Mouse (Mus musculus) liver, embryonic 13.5 days (tissue): ENCODE data around the gene Bcdin3d. TPM values are rescaled to one million over a fixed set of nuclear protein-coding genes. Genes with fewer than 3 reads are reported as not detected.

Experiments used
- ATAC-seq: fragments of 200-750 bp; cut with Nextera tagmentation; 2 replicates; pipeline ENCODE4 v1.8.0; 2017; ENCODE audit warnings: low read depth, mild to moderate bottlenecking, moderate number of reproducible peaks, moderate library complexity
- DNase-seq: peaks from one replicate; pipeline ENCODE4 v3.0.0; 2022
- H3K27ac ChIP-seq: fragments of 300-500 bp; sonication (generic); 2 replicates; pipeline ENCODE4 v1.5.1; 2015; ENCODE audit warnings: moderate library complexity, mild to moderate bottlenecking, inconsistent platforms
- H3K27me3 ChIP-seq: fragments of 300-500 bp; sonication (generic); 2 replicates; pipeline ENCODE4 v1.6.1; 2015; ENCODE audit warnings: mild to moderate bottlenecking, inconsistent platforms
- H3K36me3 ChIP-seq: fragments of 300-500 bp; sonication (generic); 2 replicates; pipeline ENCODE4 v1.6.1; 2015; ENCODE audit warnings: mild to moderate bottlenecking, inconsistent platforms
- H3K4me1 ChIP-seq: fragments of 300-500 bp; sonication (generic); replicated peaks from 2 replicates; pipeline ENCODE4 v1.6.1; 2015; ENCODE audit warnings: inconsistent platforms
- H3K4me2 ChIP-seq: fragments of 300-500 bp; sonication (generic); 2 replicates; pipeline ENCODE4 v1.6.1; 2015; ENCODE audit warnings: inconsistent platforms, mild to moderate bottlenecking, moderate library complexity
- H3K4me3 ChIP-seq: fragments of 300-500 bp; sonication (generic); replicated peaks from 2 replicates; pipeline ENCODE4 v1.5.1; 2015; ENCODE audit warnings: mild to moderate bottlenecking, inconsistent platforms
- H3K9ac ChIP-seq: fragments of 300-500 bp; sonication (generic); 2 replicates; pipeline ENCODE4 v1.6.1; 2015; ENCODE audit warnings: mild to moderate bottlenecking, inconsistent platforms
- H3K9me3 ChIP-seq: fragments of 300-500 bp; sonication (generic); replicated peaks from 2 replicates; pipeline ENCODE4 v1.6.1; 2016; ENCODE audit warnings: inconsistent platforms
- WGBS: fragments of 180-500 bp; shearing (Covaris S2); methylation state at CpG from one replicate; pipeline ENCODE4 v1.1.7; 2015; ENCODE audit not compliant: insufficient replicate concordance; 5-methylcytosine and 5-hydroxymethylcytosine counted together
- polyA plus RNA-seq: library from polyadenylated mRNA; unstranded; fragments of >200 nt; fragmentation: Nextera tagmentation; extraction: Ambion mirVana; gene quantifications from 2 replicates; pipeline ENCODE4 v1.2.1, GENCODE M21; 2015

The Bcdin3d gene
- polyA plus RNA-seq, 1 experiment from 2014 or later, result 7.4 TPM

DNA sequence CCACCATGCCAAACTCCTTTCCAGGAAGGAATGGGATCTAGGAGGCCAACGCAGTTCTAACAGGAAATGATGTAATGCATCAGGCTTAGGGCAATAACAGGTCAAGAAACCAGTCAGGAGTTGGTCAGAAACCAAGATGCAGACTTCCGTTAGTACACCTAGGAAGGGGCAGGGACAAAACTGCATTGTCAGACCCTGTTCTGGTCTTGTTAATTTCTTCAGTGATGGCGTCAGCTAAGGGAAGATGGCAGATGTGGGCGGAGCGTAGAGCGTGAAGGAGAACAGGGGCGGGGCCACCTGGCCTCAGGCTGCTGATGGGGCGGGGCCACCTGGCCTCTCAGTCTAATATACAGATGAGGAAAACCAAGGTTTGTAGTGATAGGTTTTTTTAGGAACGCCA, 53.4 kb downstream of the Bcdin3d start:
- 36% methylated on average over 9 of the region's 9 CpGs for WGBS
- H3K4me1 ChIP-seq, result peaks cover 27% of the 10 kb centered on the region
- H3K27ac ChIP-seq, result peak overlapping the region; percentile 21; the same call in 1 of the 2 replicates
- H3K9me3 ChIP-seq, result no peaks in the 10 kb centered on the region
- H3K27me3 ChIP-seq, result no peaks in the 10 kb centered on the region
- peaks cover 3% of the 10 kb centered on the region; the same call in 1 of the 2 replicates for H3K36me3 ChIP-seq
- peak; percentile 31 for DNase-seq
- no peak overlapping the region for H3K9ac ChIP-seq
- ATAC-seq, result no peak
- 0 out of 2 replicates have a peak overlapping the region, but pooled peaks have one; percentile 8 for H3K4me3 ChIP-seq
- H3K4me2 ChIP-seq, result peak overlapping the region; percentile 52

DNA sequence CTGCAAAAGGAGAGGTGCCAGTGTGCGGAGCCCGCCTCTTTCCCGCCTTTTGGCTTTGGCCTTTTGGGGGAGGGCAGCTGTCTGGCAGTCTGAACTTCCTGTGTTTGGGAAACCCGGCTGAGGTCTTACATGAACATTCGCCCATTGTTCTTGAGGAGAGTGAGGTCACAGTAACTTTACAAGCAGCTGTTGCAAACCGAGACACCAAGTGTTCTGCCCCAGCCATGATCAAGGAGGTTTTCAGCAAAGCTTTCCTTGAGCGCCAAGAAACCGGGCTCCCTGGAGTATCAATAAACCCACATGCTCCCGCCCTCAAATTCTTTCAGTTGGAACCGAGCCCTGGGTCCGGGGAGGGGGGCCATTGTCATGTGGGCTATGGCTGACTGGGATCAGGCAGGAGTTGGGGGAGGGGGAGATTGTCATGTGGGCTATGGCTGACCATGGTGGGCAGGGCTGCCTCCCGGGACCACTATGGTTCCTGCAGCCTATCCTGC, 54.0 kb downstream of the Bcdin3d start:
- Histone ChIP-seq H3K27me3 (no peaks in the 10 kb centered on the region), H3K27ac (peak overlapping the region; percentile 21; the same call in 1 of the 2 replicates), H3K4me2 (peak overlapping the region; percentile 52), H3K36me3 (no peaks in the 10 kb centered on the region; the same call in 1 of the 2 replicates), H3K9me3 (no peaks in the 10 kb centered on the region), H3K4me1 (peaks cover 31% of the 10 kb centered on the region), H3K9ac (no peak overlapping the region), H3K4me3 (0 out of 2 replicates have a peak overlapping the region, but pooled peaks have one; percentile 8)
- DNase-seq (no peak), ATAC-seq (no peak)
- 19% methylated on average over 12 of the region's 12 CpGs for WGBS

DNA sequence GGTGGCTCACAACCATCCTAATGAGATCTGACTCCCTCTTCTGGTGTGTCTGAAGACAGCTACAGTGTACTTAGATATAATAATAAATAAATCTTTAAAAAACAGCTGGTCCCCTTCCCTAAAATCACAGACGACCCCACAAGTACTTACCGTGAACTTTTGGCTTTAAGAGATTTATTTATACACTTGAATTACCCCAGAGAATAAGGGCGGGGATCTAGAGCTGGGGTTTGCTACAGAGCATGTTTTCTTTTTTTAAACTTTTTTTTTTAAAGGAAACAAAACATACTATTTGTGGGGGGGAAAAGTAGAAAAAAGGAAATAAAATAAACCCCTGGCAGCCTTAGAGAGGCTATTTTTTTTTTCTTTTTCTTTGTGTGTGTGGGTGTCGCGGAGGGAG, 54.4 kb downstream of the Bcdin3d start:
- H3K9me3 ChIP-seq, result no peaks in the 10 kb centered on the region
- WGBS, result 37% methylated on average over 5 of the region's 5 CpGs
- H3K4me1 ChIP-seq, result peaks cover 31% of the 10 kb centered on the region
- H3K4me3 ChIP-seq, result no peak overlapping the region
- ATAC-seq, result no peak
- peak overlapping the region; percentile 52 for H3K4me2 ChIP-seq
- no peaks in the 10 kb centered on the region; the same call in 1 of the 2 replicates for H3K36me3 ChIP-seq
- DNase-seq, result no peak
- no peak overlapping the region for H3K9ac ChIP-seq
- no peak overlapping the region for H3K27ac ChIP-seq
- no peaks in the 10 kb centered on the region for H3K27me3 ChIP-seq

Other genes starting within 250 kb of the Bcdin3d start
- gene Kcnh3, start 249.9 kb downstream of the Bcdin3d start, polyA plus RNA-seq, result 0.05 and 0.06 TPM in 2 replicates
- 59.0 and 59.2 TPM in 2 replicates for gene Mcrs1, start 222.8 kb downstream of the Bcdin3d start, polyA plus RNA-seq
- 8.2 and 8.9 TPM in 2 replicates for gene Prpf40b, start 179.6 kb downstream of the Bcdin3d start, polyA plus RNA-seq
- 0.06 TPM in 1 of 2 replicates, not detected in the other for gene Fam186b, start 178.8 kb downstream of the Bcdin3d start, polyA plus RNA-seq
- gene Fmnl3, start 104.2 kb downstream of the Bcdin3d start, polyA plus RNA-seq, result 3.4 and 3.7 TPM in 2 replicates
- 188 and 210 TPM in 2 replicates for gene Tmbim6, start 81.8 kb downstream of the Bcdin3d start, polyA plus RNA-seq
- 0.85 and 1.1 TPM in 2 replicates for gene Nckap5l, start 17.0 kb downstream of the Bcdin3d start, polyA plus RNA-seq
- gene Faim2, start 53.4 kb upstream of the Bcdin3d start, polyA plus RNA-seq, result 0.06 and 0.16 TPM in 2 replicates
- not detected in 2 replicates for gene Aqp2, start 104.3 kb upstream of the Bcdin3d start, polyA plus RNA-seq
- 0.08 and 0.24 TPM in 2 replicates for gene Aqp5, start 116.1 kb upstream of the Bcdin3d start, polyA plus RNA-seq
- not detected in 2 replicates for gene Aqp6, start 126.7 kb upstream of the Bcdin3d start, polyA plus RNA-seq
- 69.2 and 80.8 TPM in 2 replicates for gene Racgap1, start 176.9 kb upstream of the Bcdin3d start, polyA plus RNA-seq
- 0.53 and 0.57 TPM in 2 replicates for gene Asic1, start 195.6 kb upstream of the Bcdin3d start, polyA plus RNA-seq
- gene Smarcd1, start 227.4 kb upstream of the Bcdin3d start, polyA plus RNA-seq, result 7.1 TPM in 2 replicates
- gene Gm17349, start 230.8 kb upstream of the Bcdin3d start, polyA plus RNA-seq, result not detected in 2 replicates
- 11.5 and 13.9 TPM in 2 replicates for gene Gpd1, start 242.8 kb upstream of the Bcdin3d start, polyA plus RNA-seq